15 mouse cellular contexts compared by ENCODE assay signal in genomic region chr12:32994081-32994480, GRCm38 (mm10).
"Had no signal": no experiment of that assay in that cellular context is flagged by ENCODE, and none has a peak within 500 bp of the region (broad histone marks: within the 10 kb centered on the region; RNA-seq: fewer than 3 reads in every experiment).

No protein-coding gene starts in this region.

- DNase-seq: kidney, adult 11 months; kidney, adult 9 months; kidney, postnatal 36 days; lung, adult 2 months; midbrain, embryonic 14.5 days; thymus, postnatal 4 days had no signal

- H3K9me3 ChIP-seq: liver, embryonic 15.5 days; neural tube, embryonic 15.5 days had no signal

- H3K27ac ChIP-seq: hindbrain, postnatal 0 days; kidney, postnatal 0 days; layer of hippocampus, adult 2 months; liver, embryonic 15.5 days; macrophage; neural tube, embryonic 15.5 days had no signal

- H3K4me2 ChIP-seq: liver, embryonic 11.5 days; liver, embryonic 15.5 days; neural tube, embryonic 15.5 days had no signal

- H3K4me3 ChIP-seq: layer of hippocampus, adult 2 months; liver, embryonic 15.5 days; megakaryocyte, embryonic 14.5 days; myocyte; neural tube, embryonic 15.5 days had no signal

- H3K27me3 ChIP-seq: liver, embryonic 15.5 days; neural tube, embryonic 15.5 days had no signal

- H3K36me3 ChIP-seq: liver, embryonic 15.5 days; neural tube, embryonic 15.5 days had no signal

- H3K9ac ChIP-seq: liver, embryonic 15.5 days; neural tube, embryonic 15.5 days had no signal

- ATAC-seq: hindbrain, postnatal 0 days had no signal

- H3K4me1 ChIP-seq: liver, embryonic 15.5 days; neural tube, embryonic 15.5 days had no signal
